24 mouse cellular contexts compared by ENCODE assay signal in the genomic region with DNA sequence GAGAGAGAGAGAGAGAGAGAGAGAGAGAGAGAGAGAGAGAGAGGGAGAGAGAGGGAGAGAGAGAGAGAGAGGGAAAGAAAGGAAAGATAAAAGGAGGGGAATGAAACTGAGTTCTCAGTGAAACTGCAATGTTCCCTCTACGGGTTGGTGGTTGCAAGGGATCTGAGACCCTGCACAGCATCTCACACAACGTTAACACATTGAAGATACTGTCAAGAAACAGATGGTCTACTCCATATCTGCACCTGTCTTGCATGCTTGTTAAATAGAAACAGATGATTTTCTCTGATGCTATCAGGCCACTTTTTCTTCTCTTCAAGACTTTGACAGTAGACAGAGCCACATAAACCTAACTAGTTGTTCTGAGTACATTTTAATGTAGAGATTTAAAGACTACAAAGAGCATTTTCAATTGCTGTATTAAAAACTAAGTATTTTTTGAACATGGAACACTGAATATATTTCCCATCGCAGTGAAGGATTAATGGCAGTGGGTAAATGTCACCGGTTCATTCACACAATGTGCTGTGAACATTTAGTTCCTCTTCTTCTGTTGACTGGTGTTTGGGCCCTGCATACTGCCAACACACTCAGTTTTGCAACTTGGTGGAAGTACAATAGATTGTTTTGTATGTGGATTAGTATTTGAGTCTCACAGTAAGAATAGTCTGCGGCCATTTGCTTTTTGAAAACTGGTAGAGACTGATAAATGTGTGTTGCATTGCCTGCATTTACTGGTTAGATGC.
DNase-seq lines count a peak whose midpoint lies in the region; ATAC-seq lines count a peak whose summit lies in the region.
"Had no signal": no experiment of that assay in that cellular context is flagged by ENCODE, and none has a peak within 500 bp of the region (broad histone marks: within the 10 kb centered on the region; RNA-seq: fewer than 3 reads in every experiment).

No protein-coding gene starts in this region.

- H3K27me3 ChIP-seq in forebrain, embryonic 14.5 days (replicated peaks; ENCODE audit: control insufficient read depth, insufficient read depth, low read length), result no peaks in the 10 kb centered on the region
- no peaks in the 10 kb centered on the region for H3K27me3 ChIP-seq in forebrain, embryonic 12.5 days
- H3K27me3 ChIP-seq: embryonic facial prominence, embryonic 15.5 days; hindbrain, embryonic 13.5 days had no signal

- H3K27ac ChIP-seq in forebrain, embryonic 14.5 days (ENCODE audit: low read depth, low read length), result no peak overlapping the region
- H3K27ac ChIP-seq in forebrain, embryonic 12.5 days, result no peak overlapping the region
- H3K27ac ChIP-seq: embryonic facial prominence, embryonic 15.5 days; heart, embryonic 10.5 days; hindbrain, embryonic 13.5 days; hindbrain, postnatal 0 days had no signal

- no peak overlapping the region for H3K4me2 ChIP-seq in forebrain, embryonic 14.5 days (ENCODE audit: low read length)
- no peak overlapping the region for H3K4me2 ChIP-seq in forebrain, embryonic 12.5 days
- H3K4me2 ChIP-seq: embryonic facial prominence, embryonic 15.5 days; hindbrain, embryonic 13.5 days had no signal

- H3K36me3 ChIP-seq in forebrain, embryonic 14.5 days (ENCODE audit: control insufficient read depth, insufficient read depth, low read length), result no peaks in the 10 kb centered on the region
- H3K36me3 ChIP-seq in forebrain, embryonic 12.5 days (replicated peaks), result no peaks in the 10 kb centered on the region
- H3K36me3 ChIP-seq: embryonic facial prominence, embryonic 15.5 days; G1E; heart, embryonic 10.5 days; hindbrain, embryonic 13.5 days had no signal

- peak; percentile 71 for ATAC-seq in forebrain, embryonic 14.5 days
- ATAC-seq in forebrain, embryonic 12.5 days (ENCODE audit: low FRiP score), result no peak
- ATAC-seq in granulocyte monocyte progenitor cell, adult 5-6 weeks (replicated peaks; ENCODE audit: poor library complexity, severe bottlenecking), result peak; percentile 44; the same call in 1 of the 2 replicates
- ATAC-seq: CD4-positive, CD25-positive, alpha-beta regulatory T cell, adult 4 months; hindbrain, postnatal 0 days had no signal

- H3K4me3 ChIP-seq in forebrain, embryonic 14.5 days (ENCODE audit: low read depth, low read length), result no peak overlapping the region
- no peak overlapping the region for H3K4me3 ChIP-seq in forebrain, embryonic 12.5 days (replicated peaks)
- H3K4me3 ChIP-seq: embryonic facial prominence, embryonic 15.5 days; heart, embryonic 10.5 days; hindbrain, embryonic 13.5 days had no signal

- no peak overlapping the region for H3K9ac ChIP-seq in forebrain, embryonic 14.5 days (ENCODE audit: low read length)
- H3K9ac ChIP-seq in forebrain, embryonic 12.5 days, result no peak overlapping the region
- H3K9ac ChIP-seq: embryonic facial prominence, embryonic 15.5 days; hindbrain, embryonic 13.5 days had no signal

- no peaks in the 10 kb centered on the region for H3K4me1 ChIP-seq in forebrain, embryonic 14.5 days (ENCODE audit: control insufficient read depth, insufficient read depth, low read length)
- H3K4me1 ChIP-seq in forebrain, embryonic 12.5 days, result no peaks in the 10 kb centered on the region
- H3K4me1 ChIP-seq: embryonic facial prominence, embryonic 15.5 days; heart, embryonic 10.5 days; hindbrain, embryonic 13.5 days had no signal

- no peaks in the 10 kb centered on the region for H3K9me3 ChIP-seq in forebrain, embryonic 14.5 days (replicated peaks; ENCODE audit: control insufficient read depth, low read length)
- no peaks in the 10 kb centered on the region for H3K9me3 ChIP-seq in forebrain, embryonic 12.5 days
- H3K9me3 ChIP-seq: embryonic facial prominence, embryonic 15.5 days; G1E; heart, embryonic 10.5 days; hindbrain, embryonic 13.5 days had no signal

- DNase-seq in embryo, embryonic 10 days (ENCODE audit: low spot score), result peak; percentile 13
- no peak for DNase-seq in embryo, embryonic 9.5 days (ENCODE audit: extremely low spot score)
- peak; percentile 62 for DNase-seq in forebrain, embryonic 14.5 days (ENCODE audit: low spot score)
- peak; percentile 21 for DNase-seq in mesoderm, embryonic 11.5 days (ENCODE audit: low read depth, low spot score)
- no peak for DNase-seq in spleen, postnatal 36 days (ENCODE audit: low spot score in 2 of 2)
- DNase-seq in ovary, postnatal 10 days (ENCODE audit: low spot score), result no peak
- DNase-seq: adrenal gland, postnatal 10 days; B cell, adult 2 months; cerebellum, adult 18-20 months; cerebellum, adult 9-11 months; cerebellum, postnatal 36 days; gastrocnemius, postnatal 36 days; heart, adult 18-20 months; heart, postnatal 10 days; heart, postnatal 4 days; kidney, adult 11 months had no signal

- 67% methylated on average over 5 of the region's 5 CpGs for WGBS in forebrain, embryonic 14.5 days
- WGBS in forebrain, embryonic 12.5 days, result 70% methylated on average over 5 of the region's 5 CpGs

Comparison
In these comparisons a context has a peak if more than half of its experiments do, and no peak if none do; other contexts are left out.
1. DNase-seq: peak in embryo, embryonic 10 days (single experiment), forebrain, embryonic 14.5 days (single experiment) and mesoderm, embryonic 11.5 days (single experiment); none in embryo, embryonic 9.5 days (single experiment), spleen, postnatal 36 days (0 of 2) and ovary, postnatal 10 days (single experiment).